Mouse (Mus musculus) brain, embryonic 18.5 days (tissue): Measurements from ENCODE around the gene Olfr1218.
"Not testable (repeated sequence)": the region's sequence is repeated elsewhere in the genome, so short reads cannot be mapped to it uniquely, and the experiment has no call there.

Experiments
- DNase-seq: peaks from one replicate; pipeline ENCODE4 v3.0.0-alpha.2; 2012; ENCODE audit warnings: low read depth, low spot score

Olfr1218 gene

DNA sequence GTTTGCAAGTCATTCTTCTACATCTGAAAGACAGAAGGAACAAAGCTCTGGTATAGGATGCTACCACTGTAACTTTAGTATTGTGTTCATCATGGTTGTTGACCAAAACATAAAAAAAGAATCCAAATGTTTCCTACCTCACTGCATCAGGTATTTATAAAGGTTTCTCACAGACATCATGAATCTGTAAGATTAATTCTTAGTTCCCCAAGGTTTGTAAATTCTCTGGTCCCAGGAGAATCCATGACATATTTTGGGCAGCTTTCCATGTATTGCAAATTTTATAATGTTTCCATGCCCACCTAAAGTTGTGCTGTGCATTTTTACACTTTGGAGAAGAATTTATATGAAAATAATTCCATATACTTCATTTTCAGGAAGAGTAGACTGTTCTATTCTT lies at the start of gene Olfr1218:
Gene Olfr1218, minus strand, starts transcription at position 101 of the 400 bp plus-strand sequence.
- no peak for DNase-seq

DNA sequence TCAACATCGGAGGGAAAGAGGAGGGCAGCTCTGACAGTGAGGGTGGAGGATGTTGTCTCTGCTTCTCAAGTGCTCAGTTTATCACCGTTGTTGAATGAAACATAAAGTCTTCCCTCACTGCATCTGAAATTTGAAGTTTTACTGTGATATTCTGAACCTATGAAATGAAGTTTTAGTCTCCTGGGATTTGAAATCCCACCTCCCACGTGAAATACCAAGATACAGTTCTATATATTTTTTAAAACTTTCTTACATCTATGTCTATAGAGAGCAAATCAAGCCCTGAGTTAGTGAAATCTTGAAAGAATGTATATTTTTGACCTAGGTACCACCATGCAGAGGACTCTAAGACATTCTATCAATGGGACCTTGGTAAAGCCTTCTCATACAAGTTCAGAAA lies 45.7 kb upstream of the Olfr1218 start, which contains the start of gene Olfr1220:
Gene Olfr1220, minus strand, starts transcription at position 101 of the 400 bp plus-strand sequence.
- DNase-seq = no peak

DNA sequence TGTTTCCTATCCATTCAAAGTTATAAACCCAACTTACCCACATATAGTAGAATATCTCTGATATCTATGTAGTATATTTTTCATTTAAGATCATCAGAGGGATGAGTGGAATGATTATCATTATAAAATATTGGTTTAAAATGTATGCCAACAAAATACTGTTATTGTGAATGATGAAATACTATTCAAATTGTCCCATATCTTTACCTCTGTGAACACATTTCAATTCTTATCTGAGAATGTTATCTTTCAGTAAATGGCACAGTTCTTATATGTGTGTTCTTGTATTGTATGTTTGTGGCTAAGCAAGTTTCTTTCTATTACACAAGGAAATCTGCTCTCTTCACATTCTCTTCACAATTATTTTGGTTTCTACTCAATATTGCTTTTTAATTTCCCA lies 44.7 kb upstream of the Olfr1218 start:
- no peak for DNase-seq

DNA sequence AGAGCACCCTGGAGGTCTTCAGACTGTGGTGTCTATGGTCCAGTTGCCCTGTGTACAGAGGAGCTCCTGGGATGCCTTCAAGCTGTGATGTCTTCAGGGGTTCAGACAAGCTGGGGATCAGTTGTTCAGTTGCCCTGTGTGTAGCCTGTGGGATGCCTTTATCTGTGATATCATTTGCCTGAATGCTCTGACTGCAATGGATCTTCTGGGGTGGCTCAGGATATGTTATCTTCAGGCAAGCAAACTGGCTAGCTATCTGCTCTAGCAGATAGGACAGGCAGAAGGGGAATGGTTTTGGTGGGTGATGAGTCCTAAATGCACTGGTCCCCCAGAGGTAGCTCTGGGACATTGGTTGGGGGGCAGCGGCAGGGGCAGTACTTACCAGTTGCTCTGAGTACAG lies 32.9 kb upstream of the Olfr1218 start:
- DNase-seq = no peak

DNA sequence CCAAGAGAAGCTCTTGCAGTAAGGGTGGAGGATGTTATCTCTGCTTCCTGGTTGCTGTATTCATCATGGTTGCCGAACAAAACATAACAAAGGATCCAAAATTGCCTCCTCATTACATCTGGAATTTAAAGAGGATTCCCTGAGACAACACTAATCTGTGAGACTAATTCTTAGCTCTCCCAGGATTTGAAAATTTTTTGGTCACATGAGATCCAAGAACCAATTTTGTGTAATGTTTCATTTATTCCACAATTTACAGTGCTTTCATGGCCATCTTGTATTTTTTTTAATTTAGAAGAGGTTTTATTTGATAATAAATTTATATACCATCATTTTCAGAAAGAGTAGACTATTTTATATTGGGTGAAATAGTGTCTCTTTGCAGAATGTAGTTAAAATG lies 22.4 kb upstream of the Olfr1218 start, which contains the start of gene Olfr1219:
Gene Olfr1219, minus strand, starts transcription at position 101 of the 400 bp plus-strand sequence.
- DNase-seq = no peak

DNA sequence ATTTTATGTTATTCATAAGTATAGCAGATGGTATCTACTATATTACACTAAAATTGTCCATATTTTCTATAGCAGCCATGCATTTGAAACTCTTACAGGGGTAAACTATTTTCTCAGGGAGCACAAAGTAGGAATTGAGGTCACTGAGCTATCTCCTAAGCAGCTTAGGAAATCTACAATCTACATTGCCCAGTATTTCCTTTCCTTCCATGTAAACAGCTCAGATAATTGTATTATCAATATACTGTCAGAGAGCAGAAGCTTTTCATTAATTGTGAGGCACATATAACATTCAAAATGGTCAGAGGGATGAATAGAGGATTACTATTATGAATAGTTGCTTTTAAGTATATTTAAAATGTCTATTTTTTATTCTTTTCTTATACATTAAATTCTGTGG lies 20.5 kb upstream of the Olfr1218 start:
- no peak for DNase-seq

DNA sequence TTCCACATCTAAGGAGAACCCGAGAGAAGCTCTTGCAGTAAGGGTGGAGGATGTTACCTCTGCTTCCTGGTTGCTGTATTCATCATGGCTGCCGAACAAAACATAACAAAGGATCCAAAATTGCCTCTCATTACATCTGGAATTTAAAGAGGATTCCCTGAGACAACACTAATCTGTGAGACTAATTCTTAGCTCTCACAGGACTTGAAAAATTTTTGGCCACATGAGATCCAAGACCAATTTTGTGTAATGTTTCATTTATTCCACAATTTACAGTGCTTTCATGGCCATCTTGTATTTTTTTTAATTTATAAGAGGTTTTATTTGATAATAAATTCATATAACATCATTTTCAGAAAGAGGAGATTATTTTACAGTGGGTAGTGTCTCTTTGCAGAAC lies 29.0 kb downstream of the Olfr1218 start, which contains the start of gene Olfr1217:
Gene Olfr1217, minus strand, starts transcription at position 101 of the 400 bp plus-strand sequence.
- no peak for DNase-seq

DNA sequence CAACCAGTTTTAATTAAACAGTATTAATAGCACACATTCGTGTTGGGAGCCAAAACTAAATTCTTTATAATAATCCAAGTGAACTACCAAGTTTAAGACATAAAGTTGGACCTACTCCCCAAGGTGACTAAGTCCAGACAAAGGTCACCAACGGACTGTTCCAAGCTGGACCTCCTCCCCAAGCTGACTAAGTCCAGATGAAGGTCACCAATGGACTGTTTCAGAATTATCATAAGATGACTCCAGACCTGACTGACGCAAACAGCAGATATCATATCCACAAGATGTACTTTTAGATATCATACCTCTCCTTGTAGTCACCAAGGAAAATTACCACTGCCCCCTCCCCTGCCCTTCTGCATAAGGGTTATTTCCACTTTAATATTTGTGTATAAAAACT lies 39.6 kb downstream of the Olfr1218 start:
- DNase-seq = not testable (repeated sequence)

DNA sequence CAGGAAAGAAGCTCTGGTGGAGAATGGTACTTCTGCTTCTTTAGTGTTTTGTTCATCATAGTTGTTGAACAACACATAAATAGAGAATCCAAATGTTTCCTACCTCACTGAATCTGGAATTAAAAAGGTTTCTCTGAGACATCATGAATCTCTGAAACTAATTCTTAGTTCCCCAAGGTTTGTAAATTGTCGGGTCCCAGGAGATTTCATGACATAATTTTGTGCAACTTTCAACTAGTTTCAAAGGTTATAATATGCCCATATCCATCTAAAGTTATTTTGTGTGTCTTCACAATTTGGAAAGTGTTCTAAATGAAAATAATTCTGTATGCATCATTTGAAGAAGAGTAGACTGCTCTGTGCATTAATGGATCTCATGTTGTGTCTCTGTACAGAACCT lies 42.7 kb downstream of the Olfr1218 start, which contains the start of gene Olfr1216:
Gene Olfr1216, minus strand, starts transcription at position 101 of the 400 bp plus-strand sequence.
- DNase-seq = no peak

DNA sequence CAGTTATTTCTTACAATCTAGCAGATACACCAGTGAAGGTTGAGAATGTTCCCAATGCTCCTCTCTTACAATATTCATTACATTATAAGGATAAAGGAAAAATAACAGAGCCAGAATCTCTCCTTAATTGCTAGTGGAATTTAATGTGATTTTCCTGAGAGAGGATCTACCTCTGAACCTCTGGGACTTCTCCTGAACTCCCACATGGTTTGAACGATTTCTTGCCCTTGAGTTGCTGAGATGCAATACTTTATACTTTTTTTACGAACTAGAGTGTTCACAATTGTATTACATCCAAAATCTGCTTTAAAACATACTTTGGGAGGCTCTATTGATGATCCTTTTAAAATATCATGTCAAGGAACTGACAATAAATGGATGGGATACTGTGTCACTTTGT lies 54.1 kb downstream of the Olfr1218 start, which contains the start of gene Olfr1215:
Gene Olfr1215, minus strand, starts transcription at position 101 of the 400 bp plus-strand sequence.
- no peak for DNase-seq
